Mouse (Mus musculus) cerebral cortex, adult 2 months (tissue): ENCODE measurements around the gene Pxn.

ENCODE experiments used
- WGBS: fragments of 180-500 bp; shearing (Covaris S2); methylation state at CpG from one replicate; pipeline ENCODE4 v1.1.7; 2018; 5-methylcytosine and 5-hydroxymethylcytosine counted together

The Pxn gene

DNA sequence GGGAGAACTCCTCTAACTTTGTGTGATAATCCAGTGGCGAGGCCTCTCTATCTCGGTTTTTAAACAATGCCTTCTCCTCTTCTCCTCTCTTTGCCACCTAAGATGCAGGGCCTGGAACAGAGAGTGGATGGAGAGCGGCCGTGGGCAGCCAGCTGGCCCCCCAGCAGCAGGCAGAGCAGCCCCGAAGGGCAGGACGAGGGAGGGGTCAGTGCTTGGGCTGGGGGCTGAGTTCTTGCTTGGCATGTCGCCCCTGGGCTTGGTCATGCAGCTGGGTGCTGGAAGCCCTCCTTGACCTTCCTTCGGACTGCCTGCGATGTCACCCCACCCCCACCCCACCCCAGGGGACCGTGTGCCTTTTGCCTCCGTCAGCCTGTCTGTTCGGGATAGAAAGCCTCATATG lies 44.9 kb downstream of the Pxn start:
- 88% methylated on average over 12 of the region's 12 CpGs for WGBS

GRCm38 (mm10) chr5:115551799-115552198 lies 45.3 kb downstream of the Pxn start:
- WGBS = 85% methylated on average over 13 of the region's 13 CpGs

GRCm38 (mm10) chr5:115553801-115554420 lies 47.4 kb downstream of the Pxn start:
- 92% methylated on average over 33 of the region's 33 CpGs for WGBS

GRCm38 (mm10) chr5:115554536-115555291 lies 48.2 kb downstream of the Pxn start:
- 82% methylated on average over 18 of the region's 18 CpGs for WGBS

GRCm38 (mm10) chr5:115556217-115556616 lies 49.7 kb downstream of the Pxn start:
- 13% methylated on average over 8 of the region's 8 CpGs for WGBS

- 86% methylated on average over 14 of the region's 14 CpGs for WGBS
These were observed 51.8 kb downstream of the Pxn start for GRCm38 (mm10) chr5:115558182-115558794.

- under 1% methylated on average over 76 of the region's 78 CpGs for WGBS
These were observed 53.0 kb downstream of the Pxn start, which contains the start of gene Rplp0 for GRCm38 (mm10) chr5:115559237-115560101. Rplp0 (plus strand) TSS chr5:115559467.

DNA sequence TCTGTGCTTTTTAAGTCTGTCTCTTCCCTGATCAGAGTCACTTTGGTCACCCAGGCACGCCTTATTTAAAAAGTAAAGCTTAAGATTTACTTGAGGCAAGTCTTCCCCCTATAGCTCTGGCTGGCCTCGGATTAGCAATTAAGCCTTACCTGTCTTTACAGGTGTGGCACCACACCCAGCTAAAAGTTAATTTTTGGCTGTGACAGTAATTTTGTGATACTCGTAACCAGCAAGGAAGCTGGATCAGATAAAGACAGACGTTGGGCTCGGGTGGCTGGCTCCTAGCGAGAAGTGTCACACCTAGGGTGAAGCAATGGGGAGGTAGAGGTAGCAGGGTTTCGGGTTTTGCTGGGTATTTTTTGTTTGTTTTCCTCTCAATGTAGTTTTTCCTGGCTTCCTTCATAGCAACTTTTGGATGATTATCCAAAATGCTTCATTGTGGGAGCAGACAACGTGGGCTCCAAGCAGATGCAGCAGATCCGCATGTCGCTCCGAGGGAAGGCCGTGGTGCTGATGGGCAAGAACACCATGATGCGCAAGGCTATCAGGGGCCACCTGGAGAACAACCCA lies 53.9 kb downstream of the Pxn start:
- WGBS = 47% methylated on average over 13 of the region's 13 CpGs

- WGBS = 49% methylated on average over 5 of the region's 5 CpGs
These were observed 57.5 kb downstream of the Pxn start for GRCm38 (mm10) chr5:115563771-115564585.

DNA sequence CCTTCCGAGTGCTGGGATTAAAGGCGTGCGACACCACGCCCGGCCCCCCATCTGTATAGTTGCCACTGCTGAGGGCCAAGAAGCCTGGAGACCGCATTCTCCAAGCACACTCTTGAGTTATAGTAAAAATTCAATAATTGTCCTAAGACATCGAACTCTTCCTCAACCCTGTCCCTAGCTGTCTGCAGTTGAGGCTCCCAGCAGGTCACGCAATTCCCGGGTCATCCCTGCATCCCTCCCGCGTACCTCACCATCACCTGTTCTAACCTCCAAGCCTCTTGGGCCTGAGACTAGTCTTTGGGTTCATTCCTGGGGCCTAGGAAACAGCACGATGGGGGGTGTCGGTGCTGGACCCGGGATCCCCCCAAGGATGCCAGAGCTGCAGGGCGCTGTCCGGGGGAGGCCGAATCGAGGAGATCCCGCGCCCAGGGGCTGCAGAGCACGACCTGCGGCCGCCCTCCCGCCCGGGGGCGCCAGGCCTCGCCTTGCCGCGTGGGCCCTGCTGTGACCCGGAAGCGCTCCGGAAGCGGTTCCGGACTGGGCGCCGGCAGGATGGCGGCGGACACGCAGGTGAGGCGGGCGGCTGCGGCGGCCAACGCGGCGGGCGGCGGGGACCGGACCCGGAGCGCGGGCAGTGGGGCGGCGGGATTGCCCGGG lies 58.4 kb downstream of the Pxn start, which contains the start of gene Gcn1l1:
TSS of gene Gcn1l1 (plus strand) at position 518 of the 657 bp plus-strand sequence.
- WGBS = 2% methylated on average over 55 of the region's 55 CpGs

- 0% methylated on average over 34 of the region's 46 CpGs for WGBS
These were observed 58.9 kb downstream of the Pxn start for GRCm38 (mm10) chr5:115565403-115565802.

DNA sequence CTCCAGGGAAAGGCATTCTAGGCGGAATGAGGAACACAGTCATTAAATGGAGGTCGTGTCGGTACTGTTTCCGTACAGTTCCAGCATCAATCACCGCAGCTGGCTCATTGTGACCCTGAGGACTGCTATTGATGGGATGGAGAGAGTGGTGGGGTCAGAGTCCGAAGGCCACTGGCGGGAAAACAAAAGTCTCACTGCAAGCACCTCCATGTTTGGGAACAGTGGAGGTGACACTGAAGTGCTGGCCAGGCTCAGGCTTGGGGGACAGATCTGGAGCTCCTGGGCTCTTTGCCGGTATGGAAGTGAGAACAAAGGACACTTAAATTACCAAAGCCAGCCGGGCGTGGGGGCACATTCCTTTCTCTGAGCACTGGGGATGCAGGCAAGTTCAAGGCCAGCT lies 62.2 kb downstream of the Pxn start:
- 62% methylated on average over 10 of the region's 10 CpGs for WGBS

- 66% methylated on average over 11 of the region's 11 CpGs for WGBS
These were observed 62.8 kb downstream of the Pxn start for GRCm38 (mm10) chr5:115569308-115569707.

DNA sequence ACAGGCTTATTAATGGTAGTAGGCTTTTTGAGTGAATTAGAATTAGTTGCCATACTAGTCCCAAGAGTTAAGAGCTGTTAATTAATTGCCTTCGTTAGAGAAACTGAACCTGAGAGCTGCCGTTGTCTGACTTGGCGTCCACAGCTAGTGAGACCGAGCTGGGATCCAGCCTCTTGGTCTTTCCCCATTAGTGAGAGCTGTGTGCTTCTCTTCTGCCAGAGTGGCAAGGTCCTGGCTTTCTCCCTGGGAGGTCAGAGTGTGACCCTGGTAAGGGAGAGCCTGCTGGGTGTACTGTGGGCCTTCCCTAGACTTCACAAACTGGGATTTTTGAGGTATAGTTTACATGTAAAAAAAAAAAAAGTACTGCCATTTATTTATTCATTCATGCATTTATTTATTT lies 63.2 kb downstream of the Pxn start:
- 62% methylated on average over 4 of the region's 4 CpGs for WGBS

DNA sequence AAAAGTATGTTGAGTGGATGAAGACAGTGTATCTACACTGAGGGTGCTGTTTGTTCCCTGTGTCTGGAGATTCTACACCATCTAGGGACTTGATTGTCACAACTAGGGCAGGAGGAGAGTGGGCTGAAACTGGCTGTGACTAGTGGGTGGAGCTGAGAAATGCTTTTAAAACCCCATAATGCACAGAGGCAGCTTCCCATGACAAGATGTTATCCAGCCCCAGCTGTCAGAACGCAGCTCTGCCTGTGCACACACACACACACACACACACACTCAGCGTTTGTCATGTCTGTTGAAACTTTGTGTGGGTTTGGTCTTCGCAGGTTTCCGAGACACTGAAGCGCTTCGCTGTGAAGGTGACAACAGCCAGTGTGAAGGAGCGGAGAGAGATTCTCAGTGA lies 64.6 kb downstream of the Pxn start:
- 37% methylated on average over 7 of the region's 7 CpGs for WGBS

DNA sequence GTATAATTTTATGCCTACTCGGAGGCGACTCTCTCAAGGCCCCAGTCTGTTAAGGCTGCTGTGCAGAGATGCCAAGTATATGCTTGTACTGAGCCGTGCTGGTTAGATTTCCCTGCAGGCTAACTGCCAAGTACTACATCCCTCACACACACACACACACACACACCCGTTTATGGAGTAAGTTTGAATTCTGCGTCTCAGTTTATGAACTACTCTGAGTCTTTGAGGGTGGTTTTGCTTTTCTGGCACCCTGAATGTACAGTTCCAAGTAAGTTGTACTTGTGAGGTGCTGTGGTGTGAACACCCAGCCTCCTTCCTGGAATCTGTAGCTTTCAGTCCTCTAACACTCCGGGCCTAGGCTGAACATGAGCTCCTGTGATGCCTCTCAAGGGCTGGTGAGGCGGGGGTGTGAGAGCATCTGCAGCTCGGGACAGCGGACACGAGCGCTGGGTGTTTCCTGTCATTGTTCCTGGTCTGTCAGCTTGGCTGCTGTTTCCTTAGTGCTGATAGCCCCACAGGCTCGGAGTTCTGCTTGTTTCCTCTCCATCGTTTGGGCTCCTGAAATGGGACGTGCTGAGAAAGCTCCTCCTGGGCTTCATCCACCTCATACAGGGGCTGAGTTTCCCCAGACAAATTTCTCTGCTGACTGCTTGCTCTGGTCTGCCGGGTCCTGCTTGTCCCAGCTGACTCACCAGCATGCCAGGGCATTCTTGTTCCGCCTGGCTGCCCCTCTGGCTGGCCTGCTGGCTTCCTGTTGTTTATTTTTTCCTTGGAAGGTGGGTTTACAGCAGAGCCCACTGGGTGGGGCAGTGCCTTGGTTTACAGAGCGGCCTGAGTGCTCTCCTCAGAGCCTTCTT lies 66.4 kb downstream of the Pxn start:
- 30% methylated on average over 17 of the region's 17 CpGs for WGBS

- WGBS = 46% methylated on average over 8 of the region's 8 CpGs
These were observed 68.5 kb downstream of the Pxn start for GRCm38 (mm10) chr5:115574992-115575391.

DNA sequence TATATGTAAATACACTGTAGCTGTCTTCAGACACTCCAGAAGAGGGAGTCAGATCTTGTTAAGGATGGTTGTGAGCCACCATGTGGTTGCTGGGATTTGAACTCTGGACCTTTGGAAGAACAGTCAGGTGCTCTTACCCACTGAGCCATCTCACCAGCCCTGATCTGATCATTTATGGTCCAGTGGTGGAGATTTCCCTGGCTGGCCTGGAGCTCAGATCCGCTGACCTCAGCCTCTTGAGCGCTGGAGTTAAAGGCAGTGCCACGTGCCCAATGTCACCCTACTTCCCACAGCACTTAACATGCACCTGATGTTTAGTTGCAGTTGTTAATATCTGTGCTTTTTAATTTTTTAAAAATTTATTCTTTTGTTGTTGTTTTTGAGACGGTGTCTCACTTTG lies 71.2 kb downstream of the Pxn start:
- 92% methylated on average over 4 of the region's 4 CpGs for WGBS

GRCm38 (mm10) chr5:115578922-115579321 lies 72.4 kb downstream of the Pxn start:
- 74% methylated on average over 14 of the region's 14 CpGs for WGBS
